Mouse (Mus musculus) ES-E14 (cell line): ENCODE results near the gene Nhlrc4. TPM values are rescaled to one million over a fixed set of nuclear protein-coding genes. Genes with fewer than 3 reads are reported as not detected.

Source experiments
- DNase-seq: peaks from one replicate; pipeline ENCODE4 v3.0.0-alpha.2; 2013; ENCODE audit warnings: low read depth, low spot score
- H3K27ac ChIP-seq: 2 replicates; pipeline ENCODE4 v1.5.1; 2012; ENCODE audit warnings: low read depth, mild to moderate bottlenecking, low read length, moderate library complexity, mixed read lengths; ENCODE audit not compliant: poor library complexity, insufficient read depth, severe bottlenecking
- H3K36me3 ChIP-seq: 2 replicates; pipeline ENCODE4 v1.6.1; 2012; ENCODE audit warnings: mild to moderate bottlenecking, low read length, moderate library complexity, mixed read lengths; ENCODE audit not compliant: control insufficient read depth, poor library complexity, insufficient read depth, severe bottlenecking
- H3K4me1 ChIP-seq, 2 experiments: fragments of 150-350 bp in 1 of 2; sonication (generic) in 1 of 2; 2 replicates each; pipeline ENCODE4 v1.6.1; 2012; ENCODE audit warnings: low read length in 2 of 2, mild to moderate bottlenecking in 1 of 2, mixed read lengths in 1 of 2; ENCODE audit not compliant: control insufficient read depth in 2 of 2, insufficient read depth in 2 of 2, poor library complexity in 1 of 2
- H3K4me3 ChIP-seq, 2 experiments: fragments of 150-350 bp in 1 of 2; sonication (generic) in 1 of 2; 2 replicates each; pipeline ENCODE4 v1.5.1; 2012; ENCODE audit warnings: low read length in 2 of 2, low read depth in 1 of 2, mild to moderate bottlenecking in 1 of 2, mixed read lengths in 1 of 2; ENCODE audit not compliant: insufficient read depth in 1 of 2, poor library complexity in 1 of 2, severe bottlenecking in 1 of 2
- H3K9ac ChIP-seq: 2 replicates; pipeline ENCODE4 v1.6.1; 2012; ENCODE audit warnings: low read depth, mild to moderate bottlenecking, low read length, mixed read lengths; ENCODE audit not compliant: poor library complexity, insufficient read depth, severe bottlenecking
- H3K9me3 ChIP-seq: fragments of 150-350 bp; sonication (generic); 2 replicates; pipeline ENCODE4 v1.6.1; 2012; ENCODE audit warnings: low read depth, mild to moderate bottlenecking, low read length; ENCODE audit not compliant: control insufficient read depth, insufficient read depth
- CHD2 ChIP-seq: IDR thresholded peaks from 2 replicates; pipeline ENCODE4 v1.6.1; 2014; ENCODE audit warnings: mild to moderate bottlenecking, low read depth, low read length, inconsistent platforms
- HCFC1 ChIP-seq: IDR thresholded peaks from 2 replicates; pipeline ENCODE4 v1.6.1; 2012; ENCODE audit warnings: low read length, inconsistent platforms, borderline replicate concordance; ENCODE audit not compliant: insufficient read depth
- MAFK ChIP-seq: IDR thresholded peaks from 2 replicates; pipeline ENCODE4 v1.6.1; 2014; ENCODE audit warnings: mild to moderate bottlenecking, low read depth, low read length, inconsistent platforms; ENCODE audit not compliant: insufficient read depth
- ZC3H11A ChIP-seq: IDR thresholded peaks from 2 replicates; pipeline ENCODE4 v1.6.1; 2012; ENCODE audit warnings: low read depth, mild to moderate bottlenecking, inconsistent platforms, low read length, borderline replicate concordance
- ZNF384 ChIP-seq: IDR thresholded peaks from 2 replicates; pipeline ENCODE4 v1.6.1; 2012; ENCODE audit warnings: low read depth, low read length, inconsistent platforms
- in situ Hi-C, 2 experiments: fragments of 600-800 bp; cut with MboI; formaldehyde crosslinking; loops; one replicate each; pipeline ENCODE4 v1.15.1; 2025; ENCODE audit warnings: low sequenced_read_pairs in 2 of 2, inconsistent platforms in 1 of 2; ENCODE audit not compliant: unreplicated experiment in 2 of 2
- total RNA-seq: library from RNA; depleted of rRNA; stranded (reverse); fragments of 300-350 nt; gene quantifications from 2 replicates; pipeline ENCODE4 v1.2.3, GENCODE M21; 2012; rRNA removed

Nhlrc4 gene
- total RNA-seq = 0.16 and 0.18 TPM in 2 replicates

GRCm38 (mm10) chr17:25944366-25945163 is at the start of gene Nhlrc4, which contains the start of gene Pigq:
Gene Nhlrc4 (minus strand): TSS chr17:25944961.
Gene Pigq (minus strand): TSS chr17:25944936.
- no peak within 1 kb of the TSS for H3K9ac ChIP-seq
- in situ Hi-C loops = no loop called here
- no peak within 1 kb of the TSS for H3K4me3 ChIP-seq

GRCm38 (mm10) chr17:25993489-25993888 is 48.7 kb upstream of the Nhlrc4 start:
- Histone ChIP-seq H3K9ac (no peak overlapping the region), H3K9me3 (no peaks in the 10 kb centered on the region), H3K4me1 (no peaks in the 10 kb centered on the region), H3K36me3 (peaks cover 28% of the 10 kb centered on the region; the same call in 1 of the 2 replicates), H3K27ac (no peak overlapping the region), H3K4me3 (no peak overlapping the region)
- TF ChIP-seq HCFC1 = no peak
- TF ChIP-seq CHD2 = no peak
- TF ChIP-seq ZC3H11A = no peak
- no peak for TF ChIP-seq MAFK
- TF ChIP-seq ZNF384 = no peak
- no peak for DNase-seq
- in situ Hi-C loops = no loop called here

More at GRCm38 (mm10) chr17:25944366-25945163, at the start of gene Nhlrc4, which contains the start of gene Pigq:
- TF ChIP-seq ZC3H11A (no peak), CHD2 (no peak), HCFC1 (no peak), MAFK (no peak), ZNF384 (no peak)
- Histone ChIP-seq H3K4me1 (peaks cover 3 to 23% of the 10 kb centered on the region in 2 experiments; a peak in 2 of 4 replicates), H3K9me3 (no peaks in the 10 kb centered on the region), H3K27ac (no peak within 1 kb of the TSS; the same call in 1 of the 2 replicates), H3K36me3 (no peaks in the 10 kb centered on the region)
- DNase-seq = no peak

DNA sequence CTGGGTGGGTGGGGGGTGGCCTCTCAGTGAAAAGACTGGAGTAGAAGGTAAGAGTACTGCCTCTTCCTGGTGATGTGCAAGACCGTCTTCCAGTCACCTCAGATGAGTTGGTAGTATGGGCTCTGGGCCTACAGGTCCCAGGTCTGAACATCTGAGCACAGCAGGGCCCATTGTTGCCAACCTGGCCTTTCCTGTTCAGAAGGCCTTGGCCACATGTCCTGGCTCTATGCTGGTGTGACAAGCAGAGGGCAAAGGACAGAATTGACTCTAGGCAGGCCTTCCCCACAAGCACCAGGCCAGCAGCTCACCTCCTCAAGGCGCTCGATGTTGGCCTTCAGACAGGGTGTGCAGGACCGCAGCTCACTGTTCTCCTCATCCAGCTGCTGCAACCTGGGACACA is 47.5 kb upstream of the Nhlrc4 start:
- Histone ChIP-seq H3K9me3 (no peaks in the 10 kb centered on the region), H3K4me1 (no peaks in the 10 kb centered on the region), H3K36me3 (peaks cover 22% of the 10 kb centered on the region; the same call in 1 of the 2 replicates), H3K9ac (no peak overlapping the region), H3K27ac (no peak overlapping the region), H3K4me3 (no peak overlapping the region)
- in situ Hi-C loops = no loop called here
- no peak for DNase-seq
- no peak for TF ChIP-seq ZC3H11A
- TF ChIP-seq CHD2 = no peak
- TF ChIP-seq MAFK = no peak
- no peak for TF ChIP-seq HCFC1
- TF ChIP-seq ZNF384 = no peak

DNA sequence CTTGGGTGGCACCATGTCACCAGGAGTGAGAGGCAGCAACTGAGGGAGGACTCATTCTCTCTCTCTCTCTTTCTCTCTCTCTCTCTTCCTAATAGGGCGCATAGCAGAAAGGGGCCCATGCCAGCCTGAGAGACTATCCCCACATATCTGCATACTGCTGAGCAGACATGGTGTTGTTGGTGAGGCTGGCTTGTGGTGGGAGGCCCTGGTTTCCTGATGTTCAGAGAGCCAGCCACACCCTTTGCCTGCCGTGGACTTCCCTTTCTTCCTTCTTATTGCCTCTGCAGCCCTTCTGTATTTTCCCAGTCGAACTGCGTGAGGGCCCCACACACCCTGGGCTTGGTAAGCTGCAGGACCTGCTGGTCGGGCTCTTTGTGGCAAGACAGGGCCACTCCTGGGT is 45.6 kb upstream of the Nhlrc4 start:
- H3K27ac ChIP-seq = no peak overlapping the region
- TF ChIP-seq CHD2 (no peak), MAFK (no peak), ZNF384 (no peak), HCFC1 (no peak), ZC3H11A (no peak)
- no peaks in the 10 kb centered on the region for H3K4me1 ChIP-seq
- no peak for DNase-seq
- no peak overlapping the region for H3K4me3 ChIP-seq
- peaks cover 22% of the 10 kb centered on the region; the same call in 1 of the 2 replicates for H3K36me3 ChIP-seq
- H3K9ac ChIP-seq = no peak overlapping the region
- in situ Hi-C loops = no loop called here
- H3K9me3 ChIP-seq = no peaks in the 10 kb centered on the region
